Mouse (Mus musculus) megakaryocyte, embryonic 14.5 days (primary cell): Measurements from ENCODE around the gene Vstm4.

Source experiments
- FLI1 ChIP-seq: IDR thresholded peaks from 2 replicates; pipeline ENCODE4 v1.6.1; 2012; ENCODE audit warnings: low read length, inconsistent platforms, mixed read lengths
- GATA1 ChIP-seq: IDR thresholded peaks from 3 replicates; pipeline ENCODE4 v1.6.1; 2012; ENCODE audit warnings: mixed read lengths, low read length, inconsistent platforms, borderline replicate concordance

DNA sequence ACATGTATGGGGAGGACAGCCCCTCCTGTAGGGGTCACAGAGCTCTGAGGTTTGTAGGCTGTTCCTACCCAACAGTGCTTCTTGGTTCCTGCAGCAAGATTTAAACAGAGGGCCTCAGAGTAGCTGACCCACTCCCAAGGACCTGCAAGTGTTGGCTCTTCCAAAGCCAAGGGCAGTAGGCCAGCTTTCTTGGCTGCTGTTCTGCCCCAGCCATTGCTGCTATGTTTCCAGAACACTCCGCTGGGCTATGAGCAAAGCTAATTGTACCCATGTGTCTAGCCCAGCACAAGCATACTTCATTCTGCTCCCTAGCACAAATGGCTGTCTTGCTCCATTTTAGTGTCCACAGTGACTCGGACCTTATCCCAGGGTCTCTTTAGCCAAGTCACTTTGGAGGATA is 40.3 kb downstream of the Vstm4 start:
- TF ChIP-seq FLI1 (no peak), GATA1 (no peak)
